Mouse (Mus musculus) forebrain, embryonic 14.5 days (tissue): Measurements from ENCODE around the gene Bpi. TPM values are rescaled to one million over a fixed set of nuclear protein-coding genes. Genes with fewer than 3 reads are reported as not detected.

Source experiments
- ATAC-seq: fragments of 200-750 bp; cut with Nextera tagmentation; 2 replicates; pipeline ENCODE4 v1.8.0; 2017; ENCODE audit warnings: mild to moderate bottlenecking, moderate library complexity
- DNase-seq: peaks from one replicate; pipeline ENCODE4 v3.0.0-alpha.2; 2015; ENCODE audit warnings: low spot score
- H3K27ac ChIP-seq: fragments of 300-500 bp; sonication (generic); 2 replicates; pipeline ENCODE4 v1.5.1; 2014; ENCODE audit warnings: low read depth, mild to moderate bottlenecking, control low read depth, low read length, moderate library complexity
- H3K27me3 ChIP-seq: fragments of 300-500 bp; sonication (generic); replicated peaks from 2 replicates; pipeline ENCODE4 v1.6.1; 2014; ENCODE audit warnings: low read length, control low read depth, mixed read lengths; ENCODE audit not compliant: control insufficient read depth, insufficient read depth
- H3K36me3 ChIP-seq: fragments of 300-500 bp; sonication (generic); 2 replicates; pipeline ENCODE4 v1.6.1; 2014; ENCODE audit warnings: low read length, control low read depth; ENCODE audit not compliant: control insufficient read depth, insufficient read depth
- H3K4me1 ChIP-seq: fragments of 300-500 bp; sonication (generic); 2 replicates; pipeline ENCODE4 v1.6.1; 2014; ENCODE audit warnings: antibody characterized with exemption, low read length, control low read depth; ENCODE audit not compliant: control insufficient read depth, insufficient read depth
- H3K4me2 ChIP-seq: fragments of 300-500 bp; sonication (generic); 2 replicates; pipeline ENCODE4 v1.6.1; 2014; ENCODE audit warnings: mild to moderate bottlenecking, control low read depth, low read length
- H3K4me3 ChIP-seq: fragments of 300-500 bp; sonication (generic); 2 replicates; pipeline ENCODE4 v1.5.1; 2014; ENCODE audit warnings: low read depth, low read length, control low read depth
- H3K9ac ChIP-seq: fragments of 300-500 bp; sonication (generic); 2 replicates; pipeline ENCODE4 v1.6.1; 2014; ENCODE audit warnings: mild to moderate bottlenecking, low read length, control low read depth, moderate library complexity
- H3K9me3 ChIP-seq: fragments of 300-500 bp; sonication (generic); replicated peaks from 2 replicates; pipeline ENCODE4 v1.6.1; 2016; ENCODE audit warnings: low read length, control low read depth, mixed read lengths; ENCODE audit not compliant: control insufficient read depth
- WGBS: fragments of 180-500 bp; shearing (Covaris S2); extraction: QIAGEN DNeasy Blood & Tissue Kit; methylation state at CpG from one replicate; pipeline ENCODE4 v1.1.7; 2014; 5-methylcytosine and 5-hydroxymethylcytosine counted together
- microRNA-seq: library from miRNA; unstranded; fragments of <30 nt; microRNA quantifications from one replicate; pipeline ENCODE4, GENCODE M21; 2016
- polyA plus RNA-seq: library from polyadenylated mRNA; unstranded; fragments of >200 nt; fragmentation: Nextera tagmentation; extraction: Ambion mirVana; gene quantifications from 2 replicates; pipeline ENCODE4 v1.2.1, GENCODE M21; 2014

Gene Bpi
- polyA plus RNA-seq, 1 experiment from 2014 or later: not detected

- Histone ChIP-seq H3K9me3 (no peaks in the 10 kb centered on the region), H3K4me3 (no peak overlapping the region), H3K4me1 (peaks cover 6% of the 10 kb centered on the region), H3K27ac (no peak overlapping the region), H3K4me2 (no peak overlapping the region), H3K9ac (no peak overlapping the region), H3K36me3 (no peaks in the 10 kb centered on the region), H3K27me3 (no peaks in the 10 kb centered on the region)
- ATAC-seq: no peak
- 75% methylated on average over 8 of the region's 8 CpGs for WGBS
- DNase-seq: no peak
Measured at GRCm38 (mm10) chr2:158316371-158316770, 58.5 kb downstream of the Bpi start.

- no peak overlapping the region for H3K4me3 ChIP-seq
- 9% methylated on average over 5 of the region's 5 CpGs for WGBS
- ATAC-seq: peak; percentile 72
- DNase-seq: peak; percentile 84
- peaks cover 6% of the 10 kb centered on the region for H3K4me1 ChIP-seq
- no peaks in the 10 kb centered on the region for H3K9me3 ChIP-seq
- H3K4me2 ChIP-seq: no peak overlapping the region
- no peak overlapping the region; the same call in 1 of the 2 replicates for H3K9ac ChIP-seq
- peak overlapping the region; percentile 9; the same call in 1 of the 2 replicates for H3K27ac ChIP-seq
- no peaks in the 10 kb centered on the region for H3K36me3 ChIP-seq
- H3K27me3 ChIP-seq: no peaks in the 10 kb centered on the region
Measured at GRCm38 (mm10) chr2:158317026-158317425, 59.1 kb downstream of the Bpi start.

DNA sequence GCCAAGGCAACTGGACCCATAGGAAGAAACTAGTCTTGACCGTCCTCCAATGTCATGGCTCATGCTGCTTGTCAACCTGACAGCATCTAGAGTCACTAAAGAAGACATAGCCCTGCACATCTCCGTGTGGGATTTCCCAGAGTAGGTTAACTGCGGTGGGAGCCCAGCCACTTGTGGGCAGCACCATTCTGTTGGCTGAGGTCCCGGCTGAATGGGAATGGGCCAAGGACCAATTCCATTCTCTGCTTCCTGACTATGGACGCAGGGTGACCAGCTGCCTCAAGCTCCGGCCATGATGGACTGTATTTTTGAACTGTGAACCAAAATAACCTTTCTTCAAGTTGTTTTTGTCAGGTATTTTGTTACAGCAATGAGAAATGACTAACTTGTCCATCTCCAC lies 63.7 kb downstream of the Bpi start:
- Histone ChIP-seq H3K27ac (no peak overlapping the region), H3K9me3 (no peaks in the 10 kb centered on the region), H3K36me3 (no peaks in the 10 kb centered on the region), H3K9ac (no peak overlapping the region), H3K4me1 (peaks cover 6% of the 10 kb centered on the region), H3K27me3 (no peaks in the 10 kb centered on the region), H3K4me3 (no peak overlapping the region), H3K4me2 (no peak overlapping the region)
- WGBS: 87% methylated on average over 6 of the region's 6 CpGs
- ATAC-seq (no peak), DNase-seq (no peak)

DNA sequence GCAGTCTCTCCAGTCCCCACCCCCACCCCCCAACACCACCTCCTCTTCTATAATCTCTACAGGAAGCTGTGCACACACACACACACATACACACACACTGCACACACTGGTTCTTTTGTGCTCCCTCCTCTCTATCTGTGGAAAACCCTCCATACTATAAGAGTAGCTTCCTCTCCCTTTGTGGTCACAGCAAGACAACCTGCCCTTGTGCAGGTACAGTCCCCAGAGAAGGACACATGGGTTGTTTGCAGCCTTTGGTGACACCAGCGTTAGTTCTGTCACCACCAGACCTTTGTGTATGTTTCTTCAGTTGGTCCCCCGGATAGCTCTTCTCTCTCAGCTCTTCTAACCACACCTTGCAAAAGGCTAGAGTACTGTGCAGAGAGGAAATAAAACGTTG lies 65.0 kb downstream of the Bpi start:
- Histone ChIP-seq H3K27me3 (no peaks in the 10 kb centered on the region), H3K4me2 (no peak overlapping the region), H3K4me3 (no peak overlapping the region), H3K4me1 (no peaks in the 10 kb centered on the region), H3K9me3 (no peaks in the 10 kb centered on the region), H3K27ac (no peak overlapping the region), H3K36me3 (no peaks in the 10 kb centered on the region), H3K9ac (no peak overlapping the region)
- ATAC-seq: no peak
- no peak for DNase-seq
- WGBS: 83% methylated on average over 3 of the region's 3 CpGs

DNA sequence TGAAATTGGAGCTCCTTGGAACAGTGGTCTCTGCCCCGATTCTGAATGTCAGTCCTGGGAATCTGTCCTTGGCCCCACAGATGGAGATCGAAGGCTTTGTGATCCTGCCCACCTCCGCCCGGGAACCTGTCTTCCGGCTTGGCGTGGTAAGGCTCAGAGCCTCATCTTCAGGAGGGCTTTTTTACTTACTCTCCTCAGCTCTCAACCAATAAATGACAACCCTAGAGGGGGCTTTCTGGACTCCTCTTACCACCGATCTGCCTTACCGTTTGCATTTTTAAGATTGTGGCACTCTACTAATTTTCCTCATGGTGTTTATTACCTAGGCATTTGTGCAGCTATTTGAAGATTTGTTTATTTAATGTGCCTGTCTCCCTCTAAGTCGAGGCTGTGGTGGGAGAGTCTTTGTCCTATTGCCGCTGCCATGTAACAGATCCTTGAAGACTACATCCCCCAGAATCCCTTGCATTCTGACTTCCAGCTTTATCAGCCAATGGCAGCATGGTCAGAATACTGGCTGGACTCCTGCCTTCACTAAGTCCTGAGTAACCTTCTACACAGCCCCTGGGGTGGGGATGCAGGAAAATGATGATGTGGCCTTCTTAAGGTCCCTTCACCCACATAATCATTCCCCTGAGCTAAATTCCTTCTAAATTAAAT lies 66.8 kb downstream of the Bpi start:
- H3K36me3 ChIP-seq: no peaks in the 10 kb centered on the region
- no peaks in the 10 kb centered on the region for H3K9me3 ChIP-seq
- H3K27me3 ChIP-seq: no peaks in the 10 kb centered on the region
- H3K9ac ChIP-seq: no peak overlapping the region
- peak; percentile 74 for ATAC-seq
- 58% methylated on average over 10 of the region's 10 CpGs for WGBS
- no peak overlapping the region for H3K4me3 ChIP-seq
- no peak overlapping the region for H3K27ac ChIP-seq
- DNase-seq: peak; percentile 79
- H3K4me1 ChIP-seq: no peaks in the 10 kb centered on the region
- no peak overlapping the region for H3K4me2 ChIP-seq

DNA sequence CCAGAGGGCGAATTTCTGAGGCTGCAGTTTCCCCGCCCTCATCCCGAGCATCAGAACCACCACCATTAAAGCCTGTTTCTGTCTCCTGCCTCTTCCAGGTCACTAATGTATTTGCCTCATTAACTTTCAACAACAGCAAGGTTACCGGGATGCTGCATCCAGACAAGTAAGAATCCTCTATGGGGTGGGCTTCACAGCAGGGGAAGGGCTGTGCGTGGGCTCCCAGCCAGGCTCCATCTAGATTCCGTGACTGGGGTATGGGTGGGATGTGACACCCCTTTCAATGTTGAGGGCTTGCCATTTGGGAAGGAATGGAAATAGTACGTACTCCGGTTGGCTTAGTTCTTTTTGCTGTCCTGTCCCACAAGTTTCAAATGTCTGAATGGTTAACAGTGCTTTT lies 67.7 kb downstream of the Bpi start:
- no peak overlapping the region for H3K27ac ChIP-seq
- DNase-seq (no peak), ATAC-seq (no peak)
- H3K4me1 ChIP-seq: no peaks in the 10 kb centered on the region
- H3K36me3 ChIP-seq: no peaks in the 10 kb centered on the region
- no peak overlapping the region for H3K4me2 ChIP-seq
- no peaks in the 10 kb centered on the region for H3K27me3 ChIP-seq
- no peaks in the 10 kb centered on the region for H3K9me3 ChIP-seq
- H3K9ac ChIP-seq: no peak overlapping the region
- 55% methylated on average over 8 of the region's 8 CpGs for WGBS
- H3K4me3 ChIP-seq: no peak overlapping the region

Small RNAs within 50 kb of the gene (microRNA-seq; reads per million reads assigned to microRNA genes)
- gene Mir7685: not detected

Other genes with a start within 250 kb of the Bpi start
- gene Tti1, start 229.7 kb upstream of the Bpi start, polyA plus RNA-seq: 17.5 and 17.6 TPM in 2 replicates
- gene Rprd1b, start 229.6 kb upstream of the Bpi start, polyA plus RNA-seq: 31.1 and 37.7 TPM in 2 replicates
- gene Tgm2, start 111.7 kb upstream of the Bpi start, polyA plus RNA-seq: 5.0 and 7.0 TPM in 2 replicates
- 1.5 and 2.2 TPM in 2 replicates for gene D630003M21Rik, start 28.9 kb upstream of the Bpi start, polyA plus RNA-seq
- gene Lbp, start 48.4 kb downstream of the Bpi start, polyA plus RNA-seq: 2.6 and 3.0 TPM in 2 replicates
- gene Snhg11, start 117.5 kb downstream of the Bpi start, polyA plus RNA-seq: 30.3 and 55.7 TPM in 2 replicates
- 22.8 and 25.7 TPM in 2 replicates for gene Ralgapb, start 151.8 kb downstream of the Bpi start, polyA plus RNA-seq
- gene Adig, start 244.5 kb downstream of the Bpi start, polyA plus RNA-seq: not detected in 2 replicates